In the genomic region with DNA sequence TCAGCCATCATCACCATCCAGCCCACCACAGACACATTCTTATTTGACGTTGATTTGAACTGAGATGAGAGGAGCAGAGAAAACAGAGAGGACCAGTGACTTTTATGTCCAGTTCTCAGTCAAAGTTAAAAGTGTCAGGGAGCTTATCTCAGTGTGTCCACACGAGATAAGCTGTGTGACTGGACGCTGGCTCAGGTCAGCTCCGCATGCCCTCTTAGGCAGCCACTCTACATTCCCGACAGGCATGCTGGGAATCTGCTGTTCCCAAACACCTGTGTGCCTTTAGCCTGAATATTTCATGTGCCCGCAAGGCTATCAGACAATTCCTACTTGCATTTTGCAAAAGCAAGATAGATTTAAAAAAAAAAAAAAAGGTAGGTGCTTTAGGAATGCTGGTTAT, we compare ENCODE assay signal across 27 mouse cellular contexts. TPM values are rescaled to one million over a fixed set of nuclear protein-coding genes. Genes with fewer than 3 reads are reported as not detected.
DNase-seq lines count a peak whose midpoint lies in the region; ATAC-seq lines count a peak whose summit lies in the region.
"Had no signal": no experiment of that assay in that cellular context is flagged by ENCODE, and none has a peak within 500 bp of the region (broad histone marks: within the 10 kb centered on the region; RNA-seq: fewer than 3 reads in every experiment).

No protein-coding gene starts in this region.

- ATAC-seq in heart, embryonic 14.5 days (ENCODE audit: insufficient number of reproducible peaks, insufficient read depth, low FRiP score, low read depth), result no peak
- ATAC-seq in liver, embryonic 13.5 days (ENCODE audit: low read depth), result peak; percentile 51; the same call in 1 of the 2 replicates
- ATAC-seq in lung, embryonic 15.5 days (ENCODE audit: borderline replicate concordance, extremely low read depth, low FRiP score, low TSS enrichment), result peak; percentile 42; the same call in 1 of the 2 replicates
- ATAC-seq: forebrain, postnatal 0 days; intestine, embryonic 16.5 days; midbrain, embryonic 15.5 days had no signal

- peaks cover 0 to 11% of the 10 kb centered on the region in 2 experiments; a peak in 3 of 4 replicates for H3K4me1 ChIP-seq in heart, embryonic 14.5 days (ENCODE audit: control insufficient read depth in 2 of 2, insufficient read depth in 2 of 2, low read length in 2 of 2)
- no peaks in the 10 kb centered on the region for H3K4me1 ChIP-seq in liver, embryonic 13.5 days (replicated peaks)
- peaks cover 5% of the 10 kb centered on the region; the same call in 1 of the 2 replicates for H3K4me1 ChIP-seq in lung, embryonic 15.5 days
- H3K4me1 ChIP-seq: embryonic facial prominence, embryonic 15.5 days; forebrain, embryonic 10.5 days; midbrain, embryonic 15.5 days; neural tube, embryonic 15.5 days; stomach, embryonic 15.5 days had no signal

- intact Hi-C loops in heart, postnatal 25 days (cut with DNase I), result no loop called here

- no peak overlapping the region for H3K9ac ChIP-seq in heart, embryonic 14.5 days (ENCODE audit: low read length)
- no peak overlapping the region for H3K9ac ChIP-seq in liver, embryonic 13.5 days
- no peak overlapping the region for H3K9ac ChIP-seq in lung, embryonic 15.5 days
- H3K9ac ChIP-seq: embryonic facial prominence, embryonic 15.5 days; forebrain, postnatal 0 days; hindbrain, embryonic 13.5 days; lung, embryonic 14.5 days; midbrain, embryonic 15.5 days; neural tube, embryonic 15.5 days; stomach, embryonic 15.5 days had no signal

- no peak overlapping the region for H3K4me3 ChIP-seq in heart, embryonic 14.5 days (ENCODE audit: control insufficient read depth in 1 of 2, insufficient read depth in 1 of 2, low read depth in 1 of 2, low read length in 2 of 2)
- H3K4me3 ChIP-seq in liver, embryonic 13.5 days (replicated peaks), result no peak overlapping the region
- H3K4me3 ChIP-seq in lung, embryonic 15.5 days, result no peak overlapping the region
- H3K4me3 ChIP-seq: embryonic facial prominence, embryonic 15.5 days; forebrain, embryonic 10.5 days; hindbrain, embryonic 13.5 days; layer of hippocampus, adult 2 months; midbrain, embryonic 15.5 days; myocyte; neural tube, embryonic 15.5 days; stomach, embryonic 15.5 days had no signal

- no peaks in the 10 kb centered on the region for H3K9me3 ChIP-seq in heart, embryonic 14.5 days (ENCODE audit: control insufficient read depth, low read length)
- H3K9me3 ChIP-seq in liver, embryonic 13.5 days (replicated peaks), result no peaks in the 10 kb centered on the region
- no peaks in the 10 kb centered on the region for H3K9me3 ChIP-seq in lung, embryonic 15.5 days
- H3K9me3 ChIP-seq: embryonic facial prominence, embryonic 15.5 days; forebrain, embryonic 10.5 days; hindbrain, embryonic 13.5 days; midbrain, embryonic 15.5 days; neural tube, embryonic 15.5 days; stomach, embryonic 15.5 days had no signal

- peaks cover 56% of the 10 kb centered on the region for H3K36me3 ChIP-seq in heart, embryonic 14.5 days (ENCODE audit: control insufficient read depth, insufficient read depth, low read length)
- H3K36me3 ChIP-seq in liver, embryonic 13.5 days, result peaks cover 26% of the 10 kb centered on the region
- H3K36me3 ChIP-seq in lung, embryonic 15.5 days, result peaks cover 18% of the 10 kb centered on the region

- no peak overlapping the region for H3K27ac ChIP-seq in heart, embryonic 14.5 days (replicated peaks in 1 of 2; ENCODE audit: control insufficient read depth in 1 of 2, insufficient read depth in 1 of 2, low read depth in 2 of 2, low read length in 2 of 2)
- no peak overlapping the region for H3K27ac ChIP-seq in liver, embryonic 13.5 days
- no peak overlapping the region for H3K27ac ChIP-seq in lung, embryonic 15.5 days
- H3K27ac ChIP-seq: embryonic facial prominence, embryonic 15.5 days; forebrain, embryonic 10.5 days; hindbrain, embryonic 13.5 days; kidney, postnatal 0 days; layer of hippocampus, adult 2 months; midbrain, embryonic 15.5 days; neural tube, embryonic 15.5 days had no signal

- no peak for DNase-seq in heart, postnatal 25 days (ENCODE audit: low spot score)
- DNase-seq in liver, embryonic 13.5 days, result no peak
- peak; percentile 44 for DNase-seq in yolk sac, embryonic 10.5 days (ENCODE audit: low spot score)
- DNase-seq in right cerebral cortex, postnatal 14 days, result no peak
- DNase-seq in layer of hippocampus, adult 8-10 months (ENCODE audit: low spot score in 2 of 2), result no peak
- DNase-seq: adrenal gland, postnatal 25 days; B cell, adult 2 months; cerebellum, adult 11-12 months; cerebellum, postnatal 14 days; forebrain, postnatal 0 days; left cerebral cortex, postnatal 4 days; thymus, adult 18-20 months; thymus, postnatal 4 days had no signal

- WGBS in heart, embryonic 14.5 days, result 13% methylated on average over 6 of the region's 6 CpGs
- WGBS in liver, embryonic 13.5 days (ENCODE audit: insufficient replicate concordance), result 60% methylated on average over 6 of the region's 6 CpGs
- 38% methylated on average over 6 of the region's 6 CpGs for WGBS in lung, embryonic 15.5 days

- H3K27me3 ChIP-seq in heart, embryonic 14.5 days (ENCODE audit: control insufficient read depth, insufficient read depth, low read length), result no peaks in the 10 kb centered on the region
- H3K27me3 ChIP-seq in liver, embryonic 13.5 days, result no peaks in the 10 kb centered on the region
- H3K27me3 ChIP-seq in lung, embryonic 15.5 days, result no peaks in the 10 kb centered on the region
- H3K27me3 ChIP-seq: embryonic facial prominence, embryonic 15.5 days; hindbrain, embryonic 13.5 days; midbrain, embryonic 15.5 days; neural tube, embryonic 15.5 days; stomach, embryonic 15.5 days had no signal

- H3K4me2 ChIP-seq in heart, embryonic 14.5 days (ENCODE audit: low read length), result peak overlapping the region; percentile 18; the same call in 1 of the 2 replicates
- no peak overlapping the region for H3K4me2 ChIP-seq in liver, embryonic 13.5 days
- H3K4me2 ChIP-seq in lung, embryonic 15.5 days, result no peak overlapping the region
- H3K4me2 ChIP-seq: embryonic facial prominence, embryonic 15.5 days; hindbrain, embryonic 13.5 days; lung, embryonic 14.5 days; midbrain, embryonic 15.5 days; neural tube, embryonic 15.5 days; stomach, embryonic 15.5 days had no signal

RNA-seq across cellular contexts. Expression of gene Angptl1, which starts 24.9 kb away (rescaled TPM):
- 2.9 and 4.2 TPM in 2 replicates for polyA plus RNA-seq in heart, embryonic 14.5 days (2014; fragmentation: Nextera tagmentation; extraction: Ambion mirVana)
- total RNA-seq in heart, postnatal 25 days (2021), result 1 to 10 TPM; 2.0 to 2.5 TPM
- 0.23 and 0.48 TPM in 2 replicates for polyA plus RNA-seq in liver, embryonic 13.5 days (2015; fragmentation: Nextera tagmentation; extraction: Ambion mirVana)
- polyA plus RNA-seq in lung, embryonic 15.5 days (2015; fragmentation: Nextera tagmentation; extraction: Ambion mirVana), result 3.1 and 3.2 TPM in 2 replicates
- total RNA-seq in layer of hippocampus, adult 8-10 months (2022), result 1 to 10 TPM in 3 of 4 experiments, under 1 TPM in 1; 0.73 to 1.6 (median 1.3) TPM
- total RNA-seq: megakaryocyte-erythroid progenitor cell, adult 5-6 weeks had no signal
